Mouse (Mus musculus) megakaryocyte progenitor cell, adult 5-6 weeks (primary cell): ENCODE results near the gene Nfatc2ip. TPM values are rescaled to one million over a fixed set of nuclear protein-coding genes. Genes with fewer than 3 reads are reported as not detected.

ENCODE experiments used
- total RNA-seq, 2 experiments: library from RNA; stranded (forward) in 1 of 2; stranded (reverse) in 1 of 2; fragments of 157-497, 149-512 nt in 1 of 2; fragments of 200-1000 nt in 1 of 2; gene quantifications; 2 replicates each; pipeline versions ENCODE4 v1.2.3 to v1.2.4; 2015 to 2017

Gene Nfatc2ip
- total RNA-seq, 2 experiments from 2014 or later, result 12.2 to 14.9 TPM

Other genes with a start within 250 kb of the Nfatc2ip start
- gene Xpo6, start 196.2 kb downstream of the Nfatc2ip start, total RNA-seq (2015), result 124 and 125 TPM in 2 replicates
- gene Xpo6, start 196.2 kb downstream of the Nfatc2ip start, total RNA-seq (2017), result 38.4 and 51.4 TPM in 2 replicates
- 0.95 and 1.7 TPM in 2 replicates for gene Sbk1, start 124.1 kb downstream of the Nfatc2ip start, total RNA-seq (2015)
- gene Sbk1, start 124.1 kb downstream of the Nfatc2ip start, total RNA-seq (2017), result 1.5 and 2.0 TPM in 2 replicates
- gene Lat, start 27.2 kb downstream of the Nfatc2ip start, total RNA-seq (2015), result 0.35 and 2.8 TPM in 2 replicates
- 1.0 and 1.6 TPM in 2 replicates for gene Lat, start 27.2 kb downstream of the Nfatc2ip start, total RNA-seq (2017)
- gene Spns1, start 19.3 kb downstream of the Nfatc2ip start, total RNA-seq (2015), result 8.3 and 8.4 TPM in 2 replicates
- 8.4 and 16.2 TPM in 2 replicates for gene Spns1, start 19.3 kb downstream of the Nfatc2ip start, total RNA-seq (2017)
- not detected in 2 replicates for gene Cd19, start 18.2 kb upstream of the Nfatc2ip start, total RNA-seq (2015)
- not detected in 2 replicates for gene Cd19, start 18.2 kb upstream of the Nfatc2ip start, total RNA-seq (2017)
- 4.0 and 4.9 TPM in 2 replicates for gene Rabep2, start 32.0 kb upstream of the Nfatc2ip start, total RNA-seq (2015)
- 12.9 and 19.5 TPM in 2 replicates for gene Rabep2, start 32.0 kb upstream of the Nfatc2ip start, total RNA-seq (2017)
- not detected in 2 replicates for gene Atp2a1, start 66.4 kb upstream of the Nfatc2ip start, total RNA-seq (2015)
- not detected in 2 replicates for gene Atp2a1, start 66.4 kb upstream of the Nfatc2ip start, total RNA-seq (2017)
- gene Sh2b1, start 78.7 kb upstream of the Nfatc2ip start, total RNA-seq (2015), result 33.4 and 36.3 TPM in 2 replicates
- 19.3 and 20.1 TPM in 2 replicates for gene Sh2b1, start 78.7 kb upstream of the Nfatc2ip start, total RNA-seq (2017)
- 89.9 and 97.9 TPM in 2 replicates for gene Tufm, start 90.6 kb upstream of the Nfatc2ip start, total RNA-seq (2015)
- 85.6 and 89.2 TPM in 2 replicates for gene Tufm, start 90.6 kb upstream of the Nfatc2ip start, total RNA-seq (2017)
- 86.9 and 88.6 TPM in 2 replicates for gene Atxn2l, start 106.7 kb upstream of the Nfatc2ip start, total RNA-seq (2015)
- 29.0 and 29.5 TPM in 2 replicates for gene Atxn2l, start 106.7 kb upstream of the Nfatc2ip start, total RNA-seq (2017)
- 198 and 210 TPM in 2 replicates for gene Eif3c, start 169.7 kb upstream of the Nfatc2ip start, total RNA-seq (2015)
- 226 and 261 TPM in 2 replicates for gene Eif3c, start 169.7 kb upstream of the Nfatc2ip start, total RNA-seq (2017)
- 1.1 and 1.9 TPM in 2 replicates for gene Apobr, start 188.2 kb upstream of the Nfatc2ip start, total RNA-seq (2015)
- gene Apobr, start 188.2 kb upstream of the Nfatc2ip start, total RNA-seq (2017), result 4.2 and 4.9 TPM in 2 replicates
- 33.0 and 36.3 TPM in 2 replicates for gene Cln3, start 189.1 kb upstream of the Nfatc2ip start, total RNA-seq (2015)
- gene Cln3, start 189.1 kb upstream of the Nfatc2ip start, total RNA-seq (2017), result 9.2 and 19.9 TPM in 2 replicates
- 0.81 TPM in 1 of 2 replicates, not detected in the other for gene Il27, start 198.2 kb upstream of the Nfatc2ip start, total RNA-seq (2015)
- 0.29 and 1.1 TPM in 2 replicates for gene Il27, start 198.2 kb upstream of the Nfatc2ip start, total RNA-seq (2017)
- 0.17 and 1.6 TPM in 2 replicates for gene Nupr1, start 234.1 kb upstream of the Nfatc2ip start, total RNA-seq (2015)
- 0.92 and 1.3 TPM in 2 replicates for gene Nupr1, start 234.1 kb upstream of the Nfatc2ip start, total RNA-seq (2017)